Mouse (Mus musculus) ZHBTc4 (cell line): ENCODE results near the gene Nudt5.

ENCODE experiments used
- DNase-seq: peaks from one replicate; pipeline ENCODE4 v3.0.0-alpha.2; 2011; ENCODE audit warnings: low read depth, low spot score

Nudt5 gene

DNA sequence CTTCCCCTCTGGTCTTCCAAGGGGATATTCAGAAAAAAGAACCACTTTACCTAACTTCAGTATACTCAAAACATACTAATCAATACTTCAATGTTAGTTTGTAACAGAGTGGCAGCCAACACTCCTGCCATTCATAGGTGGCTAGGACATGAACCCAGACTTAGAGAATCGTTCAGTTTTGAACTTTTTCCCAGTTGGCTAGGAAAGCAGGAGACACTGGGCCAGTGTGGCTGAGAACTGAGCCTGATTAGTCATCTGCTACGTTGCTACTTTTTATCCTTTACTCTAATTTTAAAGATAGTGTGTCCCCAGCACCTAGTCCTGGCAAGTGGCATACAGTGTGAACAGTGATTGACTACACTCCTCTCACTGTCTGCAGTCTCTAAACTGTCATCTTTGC is 22.9 kb downstream of the Nudt5 start:
- DNase-seq: no peak

DNA sequence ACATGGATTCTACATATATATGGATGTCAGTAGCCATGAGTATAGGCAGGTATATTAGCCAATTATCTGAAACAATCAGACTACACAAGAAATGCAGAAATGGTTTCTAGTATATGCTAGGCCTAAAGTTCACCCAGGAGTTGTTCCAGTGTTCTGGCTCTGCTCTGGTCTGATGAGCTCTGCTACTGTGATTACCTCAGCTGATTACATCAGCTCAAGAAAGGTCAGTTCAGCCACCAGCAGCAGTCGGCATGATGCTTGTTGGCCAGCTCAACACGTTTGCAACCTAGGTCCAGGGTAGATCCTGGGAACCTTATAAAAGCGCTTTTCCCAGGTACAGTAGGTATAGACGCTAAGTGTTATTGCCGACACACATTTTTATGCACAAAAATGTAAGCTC is 24.9 kb downstream of the Nudt5 start:
- DNase-seq: no peak

DNA sequence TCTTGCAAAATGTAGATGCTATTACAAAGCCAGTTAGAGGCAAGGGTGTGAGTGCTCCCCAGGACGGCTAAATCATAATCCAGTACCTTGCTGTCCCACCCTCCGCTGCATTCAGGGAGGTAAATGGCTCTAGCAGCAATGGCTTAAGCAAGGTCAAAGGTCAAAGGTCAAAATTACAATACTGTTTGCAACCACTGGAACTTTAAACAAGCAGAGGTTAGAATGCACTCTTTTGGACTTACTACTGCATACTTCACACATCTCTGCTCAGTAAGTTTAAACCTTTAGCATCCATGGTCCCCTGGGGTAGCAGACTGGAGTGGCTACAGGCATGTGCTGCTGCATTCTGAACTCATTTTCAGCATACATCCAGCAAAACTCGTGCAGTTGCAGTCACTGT is 32.6 kb downstream of the Nudt5 start:
- DNase-seq: peak; percentile 45

DNA sequence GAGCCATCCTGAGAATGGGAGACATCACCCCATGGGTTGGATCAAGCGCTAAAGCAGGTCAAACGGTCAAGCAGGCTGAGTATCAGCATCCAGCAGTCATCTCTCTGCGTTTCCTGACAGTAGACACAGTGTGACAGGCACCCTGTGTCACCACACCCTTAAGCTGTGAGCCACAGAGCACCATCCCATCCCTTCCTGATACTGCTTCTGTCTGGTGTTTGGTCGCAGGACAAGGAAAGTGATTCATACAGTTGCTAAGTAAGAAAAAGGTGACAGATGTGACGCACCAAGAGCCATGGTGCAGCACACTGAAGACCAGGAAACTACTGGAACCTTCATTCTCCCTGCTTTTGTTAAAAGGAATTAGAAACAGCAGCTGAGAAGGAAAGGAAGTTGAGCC is 44.0 kb downstream of the Nudt5 start:
- DNase-seq: no peak

DNA sequence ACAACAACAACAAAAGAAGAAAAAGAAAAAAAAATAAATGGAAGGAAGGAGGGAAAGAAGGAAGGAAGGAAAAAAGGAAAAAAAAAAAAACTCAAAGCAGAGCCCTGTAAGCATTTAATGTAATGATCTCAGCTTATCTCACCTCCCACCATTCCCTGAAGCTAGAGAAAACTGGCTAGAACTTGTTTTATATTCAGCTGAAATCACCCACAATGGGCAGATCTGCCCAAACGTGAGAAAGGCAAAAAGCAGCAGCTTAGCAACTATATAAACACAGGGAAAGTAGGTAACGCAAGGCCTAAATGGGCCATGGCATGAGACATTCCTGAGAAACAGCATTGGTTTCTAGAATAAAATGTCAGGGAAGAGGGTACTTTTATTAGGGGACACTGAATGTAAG is 44.6 kb downstream of the Nudt5 start:
- no peak for DNase-seq

DNA sequence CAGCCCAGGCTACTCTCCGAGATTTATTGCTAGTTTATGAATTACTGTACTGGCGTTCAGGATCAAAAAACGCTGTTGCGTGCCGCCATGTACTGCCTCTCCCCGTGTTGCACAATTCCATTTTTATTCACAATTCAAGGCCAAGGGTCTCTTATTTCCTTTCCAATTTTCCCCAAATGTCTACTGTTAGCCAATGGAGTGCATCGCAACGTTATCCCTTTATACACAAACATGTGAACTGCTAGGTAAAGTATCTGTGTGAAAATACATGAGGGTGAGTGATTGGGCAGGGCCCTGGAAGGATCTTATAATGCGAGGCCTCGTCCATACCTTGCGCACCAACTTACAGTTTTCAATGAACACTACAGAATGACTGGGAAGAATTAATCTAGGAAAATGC is 49.5 kb downstream of the Nudt5 start:
- DNase-seq: no peak

DNA sequence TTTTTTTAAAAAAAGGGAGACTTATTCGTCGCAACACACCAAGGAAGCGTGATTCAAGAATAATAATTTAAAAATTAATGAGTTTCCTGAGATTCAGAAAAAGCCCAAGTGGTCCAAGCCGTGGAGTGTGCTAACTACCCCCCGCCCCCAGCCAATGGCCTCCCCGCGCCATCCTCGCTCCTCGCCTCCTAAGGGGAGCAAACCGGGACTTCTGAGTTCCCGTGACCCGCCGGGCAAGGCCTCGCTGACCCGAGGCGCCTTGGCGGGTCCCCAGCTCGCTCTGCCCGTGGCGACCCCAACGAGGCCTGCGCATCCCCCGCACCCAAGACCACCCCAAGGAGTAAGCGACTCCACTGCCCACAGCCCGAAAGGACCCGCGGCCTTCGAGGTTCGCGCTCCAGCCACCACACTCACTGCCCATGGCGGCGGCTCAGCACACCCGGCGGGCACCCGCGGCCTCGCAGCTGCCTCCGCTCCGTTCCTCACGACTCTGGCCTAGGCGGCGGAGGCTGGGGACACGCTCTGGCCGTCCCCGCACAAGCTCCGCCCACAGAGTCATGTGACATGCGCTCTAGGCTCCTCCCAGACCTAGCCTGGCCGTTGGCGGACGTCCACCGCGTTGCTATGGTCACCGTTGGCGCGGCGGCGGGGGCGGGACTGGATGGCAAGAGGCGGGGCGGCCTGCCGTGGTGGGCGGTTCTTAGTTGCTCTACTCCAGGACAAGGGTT is 50.2 kb downstream of the Nudt5 start, which contains the start of gene Sec61a2:
Gene Sec61a2, minus strand, starts transcription at position 590 of the 728 bp plus-strand sequence.
- peak; percentile 98 for DNase-seq

DNA sequence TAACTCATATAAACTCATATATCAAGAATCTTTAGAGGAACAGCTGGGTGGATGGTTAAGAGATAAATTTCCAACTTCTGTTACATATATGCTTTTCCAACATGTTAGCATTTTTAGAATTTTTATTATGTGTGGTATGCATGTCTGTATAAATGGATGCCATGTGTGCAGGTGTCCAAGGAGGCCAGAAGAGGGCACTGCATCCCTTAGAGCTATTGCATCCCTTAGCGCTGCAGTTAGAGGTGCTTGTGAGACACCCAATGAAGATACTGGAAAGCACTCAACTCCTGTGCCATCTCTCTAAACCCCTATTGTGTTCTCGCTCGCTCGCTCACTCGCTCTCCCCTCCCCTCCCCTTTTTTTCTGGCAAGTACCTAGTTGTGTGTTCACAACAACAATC is 55.3 kb downstream of the Nudt5 start:
- DNase-seq: peak; percentile 59

DNA sequence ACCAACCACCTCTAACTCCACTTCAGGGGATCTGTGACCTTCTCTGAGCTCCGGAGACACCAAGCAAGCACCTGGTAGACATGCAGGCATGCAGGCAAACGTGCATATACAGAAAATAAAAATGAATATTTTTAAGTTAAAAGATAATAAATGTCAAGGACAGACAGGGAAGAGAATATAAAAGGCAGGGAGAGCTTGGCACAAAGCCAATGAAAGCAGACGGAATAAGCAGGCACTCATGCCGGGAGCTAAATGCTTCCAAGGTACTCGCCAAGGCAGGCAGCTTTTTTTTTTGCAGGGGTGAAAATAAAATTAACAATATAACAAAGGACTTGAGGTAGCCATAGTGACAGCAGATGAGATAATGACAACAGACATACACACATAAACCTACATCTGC is 61.3 kb downstream of the Nudt5 start:
- no peak for DNase-seq

DNA sequence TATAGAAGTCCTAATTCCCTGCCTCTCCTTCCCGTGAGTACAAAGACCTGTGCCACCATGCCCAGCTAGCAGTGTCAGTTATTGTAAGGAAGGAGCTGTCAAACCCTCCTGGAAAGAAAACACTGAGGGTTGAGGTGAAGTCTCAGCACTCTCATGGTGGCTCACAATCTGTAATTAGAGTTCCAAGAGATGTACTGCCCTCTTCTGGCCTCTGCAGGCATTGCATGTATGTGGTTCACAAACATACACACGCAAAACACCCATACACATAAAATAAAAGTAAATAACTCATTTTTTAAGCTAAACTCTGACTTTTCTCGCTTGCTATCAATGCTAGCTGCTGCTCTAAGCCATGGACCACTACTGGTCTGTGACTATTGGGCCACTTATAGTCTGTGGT is 61.8 kb downstream of the Nudt5 start:
- peak; percentile 77 for DNase-seq

DNA sequence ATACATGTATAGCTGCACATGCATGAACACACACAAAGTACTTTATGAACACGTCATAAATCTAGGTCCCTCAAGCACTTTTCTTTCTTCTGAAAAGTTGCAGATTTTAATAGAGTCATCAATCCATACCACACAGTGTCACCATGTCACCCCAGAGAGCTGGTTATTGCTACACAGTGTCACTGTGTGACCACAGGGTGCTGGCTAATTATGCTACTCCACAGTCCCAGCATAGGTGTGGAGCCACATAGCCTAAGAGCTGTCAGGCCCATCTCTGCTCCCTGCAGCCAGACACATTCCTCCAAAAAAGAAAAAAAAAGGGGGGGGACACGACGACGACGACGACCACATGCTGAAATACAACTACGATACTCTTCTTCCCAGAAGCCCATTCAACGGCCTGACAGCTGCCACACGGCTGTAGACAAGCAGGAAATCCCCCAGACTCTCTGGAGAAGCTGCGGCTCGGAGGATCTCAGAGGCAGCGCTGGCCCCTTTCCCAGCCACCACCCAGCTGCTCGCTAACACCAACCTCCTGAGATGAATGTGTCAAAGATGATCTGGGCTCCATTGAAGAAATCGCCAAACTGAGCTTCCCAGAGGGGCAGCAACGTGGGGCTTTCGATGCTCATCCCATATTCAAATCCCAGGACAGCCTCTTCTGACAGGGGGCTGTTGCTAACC is 66.6 kb downstream of the Nudt5 start:
- no peak for DNase-seq
